Mouse (Mus musculus): Measurements from ENCODE around the gene Atp5f1.
A peak's percentile ranks its signal among the peaks of the same experiment; 100 is the strongest.

The Atp5f1 gene

GRCm38 (mm10) chr3:105899394-105900147, 60.3 kb downstream of the Atp5f1 start:
- peak; percentile 80 for DNase-seq (ENCODE audit: low spot score)

GRCm38 (mm10) chr3:105898861-105899260, 61.0 kb downstream of the Atp5f1 start:
- no peak for DNase-seq (ENCODE audit: low spot score)

GRCm38 (mm10) chr3:105898325-105898724, 61.6 kb downstream of the Atp5f1 start:
- DNase-seq (ENCODE audit: low spot score) = no peak

- DNase-seq (ENCODE audit: low spot score) = no peak
These were observed 63.1 kb downstream of the Atp5f1 start for GRCm38 (mm10) chr3:105896811-105897210.

GRCm38 (mm10) chr3:105894601-105895592, 65.0 kb downstream of the Atp5f1 start:
- peak; percentile 90 for DNase-seq (ENCODE audit: low spot score)

GRCm38 (mm10) chr3:105893941-105894391, 65.9 kb downstream of the Atp5f1 start:
- DNase-seq (ENCODE audit: low spot score) = no peak
